Mouse (Mus musculus): ENCODE measurements around the gene Alg1.

DNA sequence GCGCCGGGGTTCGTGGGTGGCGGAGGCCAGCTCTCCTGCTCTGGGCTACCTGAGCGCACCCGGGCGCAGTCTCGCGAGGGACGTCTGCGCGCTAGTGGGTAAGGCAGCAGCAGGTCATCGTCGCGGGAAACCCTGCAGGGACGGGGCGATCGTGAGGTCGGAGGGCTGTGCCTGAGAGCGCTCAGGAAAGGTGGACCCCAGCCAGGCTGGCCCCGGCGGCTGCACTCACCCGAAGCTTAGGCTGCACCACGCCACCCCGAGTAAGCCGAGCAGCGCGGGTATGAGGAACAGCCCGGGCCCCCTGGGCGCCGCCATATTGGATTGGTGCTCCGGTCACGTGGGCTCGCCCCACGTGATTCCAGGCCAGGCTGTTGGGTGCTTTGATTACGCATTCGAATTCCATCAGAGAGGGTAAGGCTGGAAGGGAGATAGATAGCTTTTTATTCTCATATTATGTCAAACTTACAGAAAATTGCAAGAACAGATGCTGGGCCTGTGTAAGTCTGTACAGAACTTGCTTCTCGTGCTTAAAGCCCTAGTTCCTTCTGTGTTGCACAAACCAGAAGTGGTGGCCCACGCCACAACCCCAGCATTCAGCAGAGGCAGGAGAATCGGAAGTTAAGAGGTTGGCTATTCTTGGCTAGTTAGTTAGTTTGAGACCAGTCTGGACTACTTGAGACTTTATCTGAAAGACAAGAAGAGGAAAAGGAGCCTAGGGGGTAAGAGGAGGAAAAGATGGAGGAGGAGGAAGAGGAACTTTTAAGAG, 29.6 kb upstream of the Alg1 start, which contains the start of gene Nagpa:
- TF ChIP-seq CTCF (IDR thresholded peaks at IDR 0.05; ENCODE audit: low read depth) = no peak
- no peak for TF ChIP-seq EP300 (IDR thresholded peaks at IDR 0.05; ENCODE audit: low read depth)

All from liver, postnatal 0 days (tissue).